Mouse (Mus musculus): Measurements from ENCODE around the gene Ralgps1.

- TF ChIP-seq GATA1 (IDR thresholded peaks at IDR 0.05; ENCODE audit: low read length) (no peak), TAL1 (IDR thresholded peaks at IDR 0.05; ENCODE audit: low read length) (no peak)
Observed at GRCm38 (mm10) chr2:33292057-33292456, 79.2 kb downstream of the Ralgps1 start.
